Mouse (Mus musculus): ENCODE measurements around the gene Gm16451.
"Not testable (repeated sequence)": the region's sequence is repeated elsewhere in the genome, so short reads cannot be mapped to it uniquely, and the experiment has no call there.

Gm16451 gene

DNA sequence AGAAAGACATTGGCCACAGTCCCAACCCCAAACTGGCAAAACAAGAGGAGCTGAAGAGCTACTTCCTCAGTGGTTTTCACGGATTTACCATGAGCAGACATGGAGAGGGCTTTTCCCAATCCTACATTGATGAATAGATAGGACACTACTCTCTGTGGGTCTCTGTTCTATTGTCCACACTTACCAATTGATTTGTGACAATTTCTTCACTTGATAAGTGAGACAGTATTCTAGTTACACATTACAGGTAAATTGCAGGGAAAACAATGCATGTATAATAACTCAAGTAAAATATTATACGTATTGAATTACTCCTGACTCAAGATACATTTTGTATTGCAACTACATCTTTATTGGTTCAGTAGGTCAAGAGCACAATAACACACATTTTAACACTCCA lies at the start of gene Gm16451:
Gene Gm16451, minus strand, starts transcription at position 101 of the 400 bp plus-strand sequence.
- in situ Hi-C loops (cut with MseI, MboI): not testable (repeated sequence)

DNA sequence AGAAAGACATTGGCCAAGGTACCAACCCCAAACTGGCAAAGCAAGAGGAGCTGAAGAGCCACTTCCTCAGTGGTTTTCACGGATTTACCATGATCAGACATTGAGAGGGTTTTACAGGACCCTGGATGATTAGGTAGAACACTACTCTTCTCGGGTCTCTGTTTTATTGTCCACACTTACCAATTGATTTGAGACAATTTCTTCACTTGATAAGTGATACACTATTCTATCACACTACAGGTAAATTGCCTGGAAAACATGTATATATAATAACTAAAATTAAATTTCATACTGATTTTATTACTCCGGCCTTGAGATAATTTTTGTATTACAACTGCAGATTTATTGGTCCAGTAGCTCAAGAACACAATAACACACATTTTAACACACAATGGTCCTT lies 45.9 kb upstream of the Gm16451 start, which contains the start of gene Vmn1r142:
Gene Vmn1r142, minus strand, starts transcription at position 101 of the 400 bp plus-strand sequence.
- in situ Hi-C loops (cut with MseI, MboI): not testable (repeated sequence)

DNA sequence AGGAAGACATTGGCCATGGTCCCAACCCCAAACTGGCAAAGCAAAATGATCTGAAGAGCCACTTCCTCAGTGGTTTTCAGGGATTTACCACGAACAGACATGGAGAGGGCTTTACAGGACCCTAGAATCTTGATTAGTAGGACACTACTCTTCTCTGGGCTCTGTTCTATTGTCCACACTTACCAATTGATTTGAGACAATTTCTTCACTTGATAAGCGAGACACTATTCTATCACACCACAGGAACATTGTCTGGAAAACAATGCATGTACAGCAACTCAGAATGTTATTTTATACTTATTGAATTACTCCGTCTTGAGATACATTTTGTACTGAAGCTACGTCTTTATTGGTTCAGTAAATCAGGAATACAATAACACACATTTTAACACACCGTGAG lies 16.6 kb upstream of the Gm16451 start, which contains the start of gene Gm10666:
Gene Gm10666, minus strand, starts transcription at position 101 of the 400 bp plus-strand sequence.
- in situ Hi-C loops (cut with MseI, MboI): not testable (repeated sequence)

DNA sequence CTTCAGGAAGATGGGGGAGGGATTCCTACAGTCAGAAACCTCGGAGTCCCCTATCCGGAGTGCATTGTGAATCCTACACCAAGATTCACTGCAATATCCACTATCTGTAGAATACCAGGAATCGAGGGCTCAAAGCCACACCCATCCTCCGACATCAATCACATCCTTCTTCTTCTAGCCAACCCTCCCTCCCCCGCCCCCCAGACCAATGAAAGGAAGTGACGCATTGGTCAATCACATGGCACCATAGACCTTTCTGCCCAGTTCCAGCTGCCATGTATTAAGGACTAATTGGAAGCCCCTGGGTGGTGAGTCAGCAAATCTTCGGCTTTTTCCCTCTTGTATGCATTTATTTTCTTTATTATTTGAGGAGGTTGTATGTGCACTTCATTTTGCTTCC lies 49.3 kb downstream of the Gm16451 start, which contains the start of gene Vmn1r139:
Gene Vmn1r139, plus strand, starts transcription at position 301 of the 400 bp plus-strand sequence.
- in situ Hi-C loops (cut with MseI, MboI): not testable (repeated sequence)
